ENCODE assay signal across 9 mouse cellular contexts in genomic region chr13:56704596-56704995, GRCm38 (mm10). TPM values are rescaled to one million over a fixed set of nuclear protein-coding genes. Genes with fewer than 3 reads are reported as not detected.
DNase-seq lines count a peak whose midpoint lies in the region; ATAC-seq lines count a peak whose summit lies in the region.
"Had no signal": no experiment of that assay in that cellular context is flagged by ENCODE, and none has a peak within 500 bp of the region (broad histone marks: within the 10 kb centered on the region; RNA-seq: fewer than 3 reads in every experiment).

No protein-coding gene starts in this region.

- peak overlapping the region; percentile 72 for H3K4me2 ChIP-seq in heart, embryonic 13.5 days
- H3K4me2 ChIP-seq in hindbrain, embryonic 14.5 days (replicated peaks): peak overlapping the region; percentile 71
- H3K4me2 ChIP-seq in midbrain, embryonic 13.5 days (replicated peaks): peak overlapping the region; percentile 68

- no peaks in the 10 kb centered on the region for H3K27me3 ChIP-seq in heart, embryonic 13.5 days (replicated peaks)
- H3K27me3 ChIP-seq in embryonic facial prominence, embryonic 10.5 days (replicated peaks; ENCODE audit: low read depth, poor library complexity, severe bottlenecking): no peaks in the 10 kb centered on the region
- no peaks in the 10 kb centered on the region for H3K27me3 ChIP-seq in hindbrain, embryonic 14.5 days (ENCODE audit: control insufficient read depth, insufficient read depth, low read length)
- no peaks in the 10 kb centered on the region for H3K27me3 ChIP-seq in midbrain, embryonic 13.5 days

- intact Hi-C loops in heart, postnatal 10 days (cut with DNase I): no loop called here

- H3K9me3 ChIP-seq in heart, embryonic 13.5 days: no peaks in the 10 kb centered on the region
- H3K9me3 ChIP-seq in embryonic facial prominence, embryonic 10.5 days: 0 out of 2 replicates have a peak, but pooled peaks cover under 1% of the 10 kb centered on the region
- H3K9me3 ChIP-seq in hindbrain, embryonic 14.5 days (ENCODE audit: control insufficient read depth, low read length): no peaks in the 10 kb centered on the region
- H3K9me3 ChIP-seq in midbrain, embryonic 13.5 days: no peaks in the 10 kb centered on the region

- DNase-seq in heart, postnatal 10 days: no peak
- DNase-seq in embryonic facial prominence, embryonic 10.5 days (ENCODE audit: low spot score): no peak
- no peak for DNase-seq in hindbrain, embryonic 14.5 days (ENCODE audit: low spot score)
- DNase-seq in layer of hippocampus, postnatal 25 days (ENCODE audit: extremely low spot score in 1 of 2, low spot score in 1 of 2): no peak
- no peak for DNase-seq in spleen, postnatal 10 days (ENCODE audit: low spot score in 2 of 2)
- DNase-seq in c-Kit-positive CD71-positive TER-119-positive erythroid progenitor cells, embryonic 14.5 days (ENCODE audit: low spot score): no peak

- no peak for ATAC-seq in heart, embryonic 13.5 days (ENCODE audit: extremely low read depth, insufficient number of reproducible peaks, low FRiP score, low TSS enrichment)
- no peak for ATAC-seq in hindbrain, embryonic 14.5 days (ENCODE audit: low FRiP score)
- ATAC-seq in midbrain, embryonic 13.5 days: no peak

- H3K9ac ChIP-seq in heart, embryonic 13.5 days: peak overlapping the region; percentile 99
- peak overlapping the region; percentile 96 for H3K9ac ChIP-seq in hindbrain, embryonic 14.5 days
- H3K9ac ChIP-seq in midbrain, embryonic 13.5 days (replicated peaks): peak overlapping the region; percentile 90; the same call in 1 of the 2 replicates

- 44% methylated on average over 2 of the region's 2 CpGs for WGBS in heart, embryonic 13.5 days
- WGBS in embryonic facial prominence, embryonic 10.5 days: 68% methylated on average over 2 of the region's 2 CpGs
- WGBS in hindbrain, embryonic 14.5 days: 63% methylated on average over 2 of the region's 2 CpGs
- 81% methylated on average over 2 of the region's 2 CpGs for WGBS in midbrain, embryonic 13.5 days

- peak overlapping the region; percentile 80 for H3K4me3 ChIP-seq in heart, embryonic 13.5 days
- H3K4me3 ChIP-seq in embryonic facial prominence, embryonic 10.5 days: peak overlapping the region; percentile 92
- peak overlapping the region; percentile 75 for H3K4me3 ChIP-seq in hindbrain, embryonic 14.5 days (replicated peaks; ENCODE audit: low read length)
- peak overlapping the region; percentile 77 for H3K4me3 ChIP-seq in midbrain, embryonic 13.5 days (replicated peaks)

- peaks cover 6% of the 10 kb centered on the region for H3K36me3 ChIP-seq in heart, embryonic 13.5 days
- H3K36me3 ChIP-seq in embryonic facial prominence, embryonic 10.5 days (replicated peaks): peaks cover 39% of the 10 kb centered on the region
- no peaks in the 10 kb centered on the region; the same call in 1 of the 2 replicates for H3K36me3 ChIP-seq in hindbrain, embryonic 14.5 days (replicated peaks; ENCODE audit: control insufficient read depth, insufficient read depth)
- H3K36me3 ChIP-seq in midbrain, embryonic 13.5 days: peaks cover 13% of the 10 kb centered on the region; the same call in 1 of the 2 replicates

- H3K27ac ChIP-seq in heart, embryonic 13.5 days (replicated peaks): peak overlapping the region; percentile 100
- H3K27ac ChIP-seq in embryonic facial prominence, embryonic 10.5 days (replicated peaks): peak overlapping the region; percentile 99; the same call in 1 of the 2 replicates
- no peak overlapping the region for H3K27ac ChIP-seq in hindbrain, embryonic 14.5 days
- no peak overlapping the region for H3K27ac ChIP-seq in midbrain, embryonic 13.5 days

- H3K4me1 ChIP-seq in heart, embryonic 13.5 days: peaks cover 64% of the 10 kb centered on the region
- peaks cover 48% of the 10 kb centered on the region for H3K4me1 ChIP-seq in embryonic facial prominence, embryonic 10.5 days
- H3K4me1 ChIP-seq in hindbrain, embryonic 14.5 days (replicated peaks; ENCODE audit: control insufficient read depth, insufficient read depth, low read length): peaks cover 41% of the 10 kb centered on the region
- H3K4me1 ChIP-seq in midbrain, embryonic 13.5 days (replicated peaks): peaks cover 52% of the 10 kb centered on the region

RNA-seq across cellular contexts. Expression of gene Smad5, which starts 1.8 kb away (rescaled TPM):
- 16.0 and 16.7 TPM in 2 replicates for polyA plus RNA-seq in heart, embryonic 13.5 days (2015; fragmentation: Nextera tagmentation; extraction: Ambion mirVana)
- total RNA-seq in heart, postnatal 10 days (2021): 10 to 100 TPM; 44.2 to 48.9 TPM
- polyA plus RNA-seq in embryonic facial prominence, embryonic 10.5 days (2016; fragmentation: Nextera tagmentation; extraction: Ambion mirVana): 41.7 and 44.3 TPM in 2 replicates
- 32.3 and 33.8 TPM in 2 replicates for polyA plus RNA-seq in hindbrain, embryonic 14.5 days (2014; fragmentation: Nextera tagmentation; extraction: Ambion mirVana)
- polyA plus RNA-seq in midbrain, embryonic 13.5 days (2015; fragmentation: Nextera tagmentation; extraction: Ambion mirVana): 24.8 and 26.5 TPM in 2 replicates
- 10 to 100 TPM; 23.3 to 26.3 TPM for total RNA-seq in layer of hippocampus, postnatal 25 days (2021)

RNA-seq across cellular contexts. Expression of gene Gm45623, which starts 49.0 kb away (rescaled TPM):
- 0.27 and 0.39 TPM in 2 replicates for polyA plus RNA-seq in heart, embryonic 13.5 days (2015; fragmentation: Nextera tagmentation; extraction: Ambion mirVana)
- total RNA-seq in heart, postnatal 10 days (2021): under 1 TPM in 1 of 2 experiments, not detected in 1; 0.22 TPM
- polyA plus RNA-seq in embryonic facial prominence, embryonic 10.5 days (2016; fragmentation: Nextera tagmentation; extraction: Ambion mirVana): 0.24 and 0.26 TPM in 2 replicates
- polyA plus RNA-seq in hindbrain, embryonic 14.5 days (2014; fragmentation: Nextera tagmentation; extraction: Ambion mirVana): 2.8 and 2.9 TPM in 2 replicates
- 0.74 and 1.2 TPM in 2 replicates for polyA plus RNA-seq in midbrain, embryonic 13.5 days (2015; fragmentation: Nextera tagmentation; extraction: Ambion mirVana)
- total RNA-seq in layer of hippocampus, postnatal 25 days (2021): 1 to 10 TPM in 1 of 2 experiments, under 1 TPM in 1; 0.92 to 1.6 TPM
- total RNA-seq: ES-E14 had no signal

Comparison
In these comparisons a context has a peak if more than half of its experiments do, and no peak if none do; other contexts are left out.
1. H3K27ac ChIP-seq: peak in heart, embryonic 13.5 days (single experiment) and embryonic facial prominence, embryonic 10.5 days (single experiment); none in hindbrain, embryonic 14.5 days (single experiment) and midbrain, embryonic 13.5 days (single experiment).
2. Peak in every context shown above with its lines, with median percentiles within 50 percentile points of each other: H3K4me2 ChIP-seq, H3K4me3 ChIP-seq and H3K9ac ChIP-seq.